Mouse (Mus musculus) ovary, postnatal 36 days (tissue): ENCODE results near the gene Aars2.

ENCODE experiments used
- DNase-seq: peaks from one replicate; pipeline ENCODE4 v3.0.0; 2022; ENCODE audit warnings: low spot score, mixed read lengths

Gene Aars2

GRCm38 (mm10) chr17:45557998-45558862 lies 51.6 kb downstream of the Aars2 start:
- DNase-seq = no peak

GRCm38 (mm10) chr17:45559732-45560525 lies 53.3 kb downstream of the Aars2 start:
- DNase-seq = no peak

GRCm38 (mm10) chr17:45563216-45563615 lies 56.6 kb downstream of the Aars2 start:
- no peak for DNase-seq

- peak; percentile 94 for DNase-seq
Observed at GRCm38 (mm10) chr17:45563655-45564530, 57.3 kb downstream of the Aars2 start, which contains the start of gene Slc35b2. Gene Slc35b2, plus strand, starts transcription at chr17:45563874.

- no peak for DNase-seq
Observed at GRCm38 (mm10) chr17:45564531-45565084, 58.0 kb downstream of the Aars2 start.

GRCm38 (mm10) chr17:45565103-45565502 lies 58.5 kb downstream of the Aars2 start:
- no peak for DNase-seq

- no peak for DNase-seq
Observed at GRCm38 (mm10) chr17:45566031-45566359, 59.4 kb downstream of the Aars2 start.

- no peak for DNase-seq
Observed at GRCm38 (mm10) chr17:45566360-45567161, 59.9 kb downstream of the Aars2 start.

GRCm38 (mm10) chr17:45567162-45567601 lies 60.5 kb downstream of the Aars2 start:
- no peak for DNase-seq

- no peak for DNase-seq
Observed at GRCm38 (mm10) chr17:45568990-45569389, 62.3 kb downstream of the Aars2 start.

- no peak for DNase-seq
Observed at GRCm38 (mm10) chr17:45569999-45570398, 63.4 kb downstream of the Aars2 start.
